Mouse (Mus musculus): Measurements from ENCODE around the gene Speer4b. TPM values are rescaled to one million over a fixed set of nuclear protein-coding genes. Genes with fewer than 3 reads are reported as not detected.
"Not testable (repeated sequence)": the region's sequence is repeated elsewhere in the genome, so short reads cannot be mapped to it uniquely, and the experiment has no call there.

The Speer4b gene
- not detected in 2 replicates for polyA plus RNA-seq (2015; fragmentation: Nextera tagmentation; extraction: Ambion mirVana)

- not testable (repeated sequence) for DNase-seq (ENCODE audit: low spot score)
Observed at GRCm38 (mm10) chr5:27501338-27501737, at the start of gene Speer4b. Gene Speer4b, minus strand, starts transcription at chr5:27501438.

GRCm38 (mm10) chr5:27549291-27549690, 48.1 kb upstream of the Speer4b start:
- no peak for DNase-seq (ENCODE audit: low spot score)

DNA sequence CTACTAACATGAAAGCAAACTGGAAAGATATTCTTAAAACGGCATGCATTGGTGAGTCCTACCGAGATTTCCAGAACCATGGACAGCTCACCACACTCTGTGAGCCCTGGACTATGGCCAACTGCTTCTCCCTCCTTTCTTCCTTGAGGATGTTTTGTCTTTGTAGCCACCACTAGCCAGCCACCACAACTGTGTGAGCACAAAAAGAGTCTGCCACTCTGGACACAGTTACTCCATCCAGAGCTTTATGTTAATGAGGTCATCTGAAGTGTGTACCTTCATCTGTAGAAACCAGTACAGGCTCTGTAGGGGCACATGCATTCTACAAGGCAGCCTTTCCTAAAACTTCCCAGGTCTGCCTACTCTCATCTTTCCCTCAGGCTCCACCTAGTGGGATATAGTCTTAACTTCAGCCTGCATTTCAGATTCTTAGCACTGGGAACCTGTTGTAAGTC, 43.6 kb upstream of the Speer4b start:
- DNase-seq (ENCODE audit: low spot score): no peak

DNA sequence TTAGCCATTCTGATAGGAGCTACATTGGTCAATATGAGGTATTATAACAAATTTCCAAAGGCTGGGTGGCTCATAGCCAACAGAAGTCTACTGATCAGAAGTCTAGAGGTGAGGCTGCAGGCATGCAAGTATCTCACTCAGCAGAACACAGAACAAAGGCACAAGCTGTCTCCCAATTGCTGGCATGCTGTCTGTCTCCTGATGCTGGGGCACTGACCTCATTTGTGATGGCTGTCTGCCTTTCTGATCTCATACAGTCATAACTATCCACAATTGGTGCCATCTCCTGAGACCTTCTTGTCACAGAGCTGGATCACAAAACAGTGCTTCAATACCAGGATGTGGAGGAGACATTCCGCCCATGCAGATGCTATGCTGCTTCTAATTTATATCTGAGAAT, 25.7 kb upstream of the Speer4b start:
- DNase-seq (ENCODE audit: low spot score): no peak

DNA sequence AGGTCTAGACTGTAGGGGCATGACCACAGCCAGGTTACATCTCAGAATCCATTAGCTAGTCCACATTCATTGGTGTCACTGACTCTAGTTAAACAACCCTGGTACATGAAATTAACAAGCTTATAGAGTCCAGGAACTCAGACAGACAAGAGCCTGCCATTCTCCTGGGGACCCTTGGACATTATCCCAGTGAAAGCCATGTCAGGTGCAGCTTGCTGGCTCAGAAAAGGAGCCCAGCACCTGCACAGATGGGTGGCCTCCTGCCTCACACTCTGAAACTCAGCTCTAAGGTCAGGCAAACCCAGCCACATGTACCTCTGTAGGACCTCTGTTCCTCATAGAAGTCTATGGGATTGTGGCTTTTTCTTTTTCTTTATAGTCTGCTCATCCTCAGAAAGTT, 17.5 kb upstream of the Speer4b start:
- DNase-seq (ENCODE audit: low spot score): no peak

DNA sequence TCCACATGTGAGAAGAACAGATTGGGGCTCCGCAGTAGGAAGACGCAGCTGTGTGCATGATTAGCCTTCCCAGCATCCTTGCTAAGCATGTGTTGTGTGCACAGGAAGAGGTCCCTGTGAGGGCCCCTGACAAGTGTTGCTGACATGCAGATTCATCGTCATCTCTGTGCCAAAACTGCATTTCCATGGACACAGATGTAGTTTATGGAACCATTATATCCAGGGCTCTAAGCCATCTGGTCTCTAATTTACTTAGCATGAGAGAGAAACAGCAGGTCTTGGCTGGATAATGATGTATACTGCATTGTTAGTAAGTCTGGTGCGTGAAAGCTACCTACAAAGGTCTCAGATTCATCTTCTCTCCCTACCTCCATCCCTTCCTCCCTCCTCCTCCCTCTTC, 10.3 kb downstream of the Speer4b start:
- no peak for DNase-seq (ENCODE audit: low spot score)

- no peak for DNase-seq (ENCODE audit: low spot score)
Observed at GRCm38 (mm10) chr5:27486138-27486537, 15.1 kb downstream of the Speer4b start.

DNA sequence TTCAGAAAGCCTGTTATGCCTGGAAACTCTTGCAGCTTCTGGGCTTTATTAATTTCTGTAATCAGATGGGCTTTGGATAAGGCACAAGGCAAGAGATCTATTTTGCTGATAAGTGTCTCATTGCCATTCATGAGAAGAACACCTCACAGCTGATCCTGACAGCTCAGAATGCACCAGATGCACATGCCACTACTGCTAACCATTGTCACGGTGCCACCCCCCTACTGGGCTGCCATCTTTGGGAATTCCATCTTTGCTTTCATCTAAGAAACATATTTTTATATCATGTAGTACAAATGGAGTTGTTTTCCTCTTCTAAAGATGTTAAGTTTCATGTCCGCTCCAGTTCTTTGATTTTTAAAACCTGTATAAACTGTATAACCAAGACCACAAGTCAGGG, 19.5 kb downstream of the Speer4b start:
- no peak for DNase-seq (ENCODE audit: low spot score)

GRCm38 (mm10) chr5:27474964-27475465, 26.2 kb downstream of the Speer4b start:
- no peak for DNase-seq (ENCODE audit: low spot score)

GRCm38 (mm10) chr5:27457686-27458085, 43.6 kb downstream of the Speer4b start:
- no peak for DNase-seq (ENCODE audit: low spot score)

- DNase-seq (ENCODE audit: low spot score): no peak
Observed at GRCm38 (mm10) chr5:27456981-27457380, 44.3 kb downstream of the Speer4b start.

DNA sequence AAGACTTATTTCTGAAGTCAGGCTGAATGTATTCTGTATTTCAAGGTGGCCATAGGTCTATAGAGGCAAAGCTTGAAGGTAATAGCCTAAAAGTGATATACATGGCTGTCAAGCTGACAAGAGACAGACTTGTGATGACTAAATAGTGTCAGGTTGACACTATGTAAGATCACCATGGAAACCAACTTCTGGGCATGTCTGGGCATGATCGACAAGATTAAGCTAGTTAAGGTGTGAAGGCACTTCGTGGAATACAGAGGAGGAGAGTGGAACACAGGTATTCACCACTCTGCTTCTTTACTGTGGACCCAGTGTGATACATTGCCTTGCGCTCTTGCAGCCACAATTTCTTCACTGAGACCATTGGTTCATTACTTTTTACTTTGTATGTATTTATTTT, 46.9 kb downstream of the Speer4b start:
- DNase-seq (ENCODE audit: low spot score): no peak

DNA sequence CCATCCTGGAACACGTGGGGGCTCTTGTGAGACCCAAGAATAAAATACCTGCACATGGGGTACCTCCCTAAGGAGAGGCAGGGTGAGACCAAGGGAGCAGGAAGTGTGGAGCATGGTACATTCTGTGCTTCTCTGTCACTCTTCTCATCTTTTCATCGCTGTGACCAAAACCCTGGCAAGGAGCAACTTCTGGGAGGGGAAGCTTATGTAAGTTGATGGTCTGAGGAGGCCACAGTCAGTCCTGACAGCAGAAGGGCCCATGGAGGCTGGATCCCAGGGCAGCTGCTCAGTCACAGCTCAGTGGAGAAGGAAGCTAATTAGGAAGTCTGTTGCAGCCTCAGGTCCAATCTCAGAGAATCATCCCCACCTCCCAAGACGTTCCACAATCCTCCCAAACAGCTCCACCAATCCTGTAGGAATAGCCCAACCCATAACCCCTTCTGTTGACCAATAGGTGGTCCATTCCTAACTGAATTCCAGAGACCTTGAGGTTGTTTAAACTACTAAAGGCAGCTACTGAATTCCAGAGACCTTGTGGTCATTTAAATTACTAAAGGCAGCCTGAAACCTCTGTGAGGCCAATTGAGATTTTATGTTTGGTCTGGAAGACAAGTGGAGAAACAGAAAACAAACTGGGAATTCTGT, 47.9 kb downstream of the Speer4b start:
- no peak for DNase-seq (ENCODE audit: low spot score)

Data from thymus, postnatal 0 days (tissue).